Mouse (Mus musculus) ovary, postnatal 36 days (tissue): ENCODE results near the gene Lmo7.

Experiments
- DNase-seq: peaks from one replicate; pipeline ENCODE4 v3.0.0; 2022; ENCODE audit warnings: low spot score, mixed read lengths

Gene Lmo7

DNA sequence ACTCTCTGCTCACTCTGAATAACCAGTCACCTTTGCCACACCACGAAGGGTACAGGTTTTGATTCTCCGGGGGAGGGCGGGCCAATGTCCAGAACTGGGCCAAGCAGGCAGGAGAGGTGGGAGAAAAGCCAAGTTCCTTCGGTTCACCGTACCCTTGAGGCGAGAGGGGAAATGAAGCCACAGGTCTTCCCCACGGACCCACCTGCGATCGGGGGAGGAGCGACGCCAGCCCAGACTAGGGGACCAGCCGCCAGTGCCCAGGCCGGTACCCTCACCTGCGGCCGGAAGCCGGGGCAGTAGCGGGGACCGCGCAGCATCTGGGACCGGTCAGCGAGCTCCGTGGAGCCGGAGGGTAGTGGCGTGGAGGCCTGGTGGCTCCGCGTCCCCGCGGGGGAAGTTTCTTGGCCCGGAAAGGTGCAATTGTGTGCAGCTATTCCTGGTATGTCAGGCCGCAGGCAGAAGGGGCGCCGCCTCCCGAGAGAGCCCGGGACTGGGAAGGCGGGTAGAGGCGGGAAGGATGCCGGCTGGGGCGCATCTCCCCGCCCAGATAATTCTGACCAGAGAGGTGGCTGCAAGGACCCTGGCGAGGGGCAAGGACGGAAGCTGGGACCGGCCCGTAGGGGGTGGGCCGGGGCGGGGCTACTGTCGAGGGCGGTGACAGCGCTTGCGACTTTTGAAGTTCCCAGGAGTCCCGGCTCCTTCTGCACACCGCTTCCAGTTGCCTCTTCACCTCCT is at the start of gene Lmo7, which contains the start of gene Gm9922:
Lmo7 (plus strand) TSS at position 721 of the 735 bp plus-strand sequence.
Gm9922 (minus strand) TSS at position 578 of the 735 bp plus-strand sequence.
- peak; percentile 76 for DNase-seq

DNA sequence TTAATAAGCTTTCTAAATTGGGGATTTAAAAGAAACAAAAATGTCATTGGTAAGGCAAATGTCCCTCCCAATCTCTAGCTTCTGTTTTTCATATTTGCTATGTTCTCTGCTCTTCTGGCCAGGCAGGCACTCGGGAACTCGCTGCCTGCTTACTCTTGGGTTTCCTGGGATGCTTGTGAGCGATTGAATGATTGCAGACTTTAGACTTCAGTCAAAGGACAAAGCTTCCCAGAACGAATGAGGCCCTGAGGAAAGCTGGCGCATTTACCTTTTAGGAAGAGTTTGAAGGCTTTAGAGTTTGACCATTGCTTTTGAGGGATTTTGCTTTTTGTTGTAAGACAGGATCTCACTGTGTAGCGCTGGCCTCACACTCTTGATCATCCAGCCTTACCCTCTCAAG is 42.1 kb upstream of the Lmo7 start:
- no peak for DNase-seq

DNA sequence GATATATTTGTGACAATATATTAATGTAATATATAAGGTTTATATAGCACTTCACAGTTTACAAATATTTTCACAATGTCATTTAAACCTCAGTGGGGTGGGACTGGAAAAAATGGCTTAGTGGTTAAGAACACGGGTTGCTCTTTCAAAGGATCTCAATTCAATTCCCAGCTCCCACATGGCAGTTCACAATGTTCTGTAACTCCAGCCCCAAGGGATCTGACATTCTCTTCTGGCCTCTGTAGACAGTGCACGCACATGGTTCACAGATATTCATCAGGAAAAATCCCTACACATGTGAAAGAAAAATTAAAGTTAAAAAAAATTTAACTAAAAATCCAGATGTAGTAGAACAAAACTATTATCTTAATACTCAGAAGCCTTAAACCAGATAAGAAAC is 41.4 kb upstream of the Lmo7 start:
- DNase-seq = no peak

DNA sequence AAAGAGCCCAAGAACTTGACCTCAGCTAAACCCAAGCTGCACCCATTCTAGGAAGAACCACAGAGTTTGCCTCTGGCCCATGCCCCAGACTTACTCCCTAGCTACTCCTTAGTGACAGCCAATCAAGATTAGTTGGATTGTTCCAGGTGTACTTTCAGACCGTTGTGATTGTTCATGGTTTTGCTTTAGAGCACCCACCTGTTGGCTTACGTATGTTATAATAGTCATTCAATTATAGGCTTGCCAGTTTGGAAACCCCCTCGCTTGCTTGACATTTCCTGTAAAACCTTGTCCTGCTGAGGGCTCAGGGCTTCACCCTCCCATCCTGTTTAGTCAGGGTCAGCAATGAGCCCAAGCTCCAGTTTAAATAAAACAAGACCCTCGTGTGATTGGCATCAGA is 25.3 kb upstream of the Lmo7 start:
- no peak for DNase-seq

DNA sequence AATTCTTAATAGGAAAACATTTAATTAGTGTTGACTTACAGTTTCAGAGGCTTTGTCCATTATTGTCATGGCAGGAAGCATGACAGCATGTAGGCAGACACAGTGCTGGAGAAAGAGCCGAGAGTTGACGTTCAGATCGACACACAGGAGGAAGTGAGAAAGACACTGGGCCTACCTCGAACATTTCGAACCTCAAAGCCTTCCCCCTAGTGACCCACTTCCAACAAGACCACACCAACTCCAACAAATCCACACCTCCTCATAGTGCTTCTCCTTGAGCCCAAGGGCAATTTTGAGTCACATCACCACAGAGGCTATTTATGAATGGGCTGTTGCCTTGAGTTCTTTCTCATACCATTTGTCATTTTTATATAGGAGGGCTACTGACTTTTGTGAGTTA is 22.7 kb upstream of the Lmo7 start:
- DNase-seq = no peak

DNA sequence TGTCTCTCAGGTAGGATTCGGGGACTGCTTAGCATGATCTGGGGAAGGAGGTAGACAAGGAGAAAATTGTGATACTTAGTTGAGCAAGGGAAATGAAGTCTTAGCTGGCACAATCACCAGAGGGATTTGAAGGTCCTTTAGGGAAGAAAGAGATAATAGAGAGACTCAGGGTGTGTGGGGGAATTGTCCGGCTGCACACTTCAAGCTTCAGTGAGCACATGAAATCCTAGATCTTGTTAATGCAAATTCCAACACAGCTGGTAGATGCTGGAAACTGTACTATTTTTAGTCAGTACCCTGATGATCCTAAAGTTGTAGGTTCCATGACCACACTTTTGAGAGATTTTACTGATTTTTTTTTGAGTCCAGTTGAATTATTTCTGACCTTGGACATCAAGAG is 15.3 kb upstream of the Lmo7 start:
- DNase-seq = no peak

DNA sequence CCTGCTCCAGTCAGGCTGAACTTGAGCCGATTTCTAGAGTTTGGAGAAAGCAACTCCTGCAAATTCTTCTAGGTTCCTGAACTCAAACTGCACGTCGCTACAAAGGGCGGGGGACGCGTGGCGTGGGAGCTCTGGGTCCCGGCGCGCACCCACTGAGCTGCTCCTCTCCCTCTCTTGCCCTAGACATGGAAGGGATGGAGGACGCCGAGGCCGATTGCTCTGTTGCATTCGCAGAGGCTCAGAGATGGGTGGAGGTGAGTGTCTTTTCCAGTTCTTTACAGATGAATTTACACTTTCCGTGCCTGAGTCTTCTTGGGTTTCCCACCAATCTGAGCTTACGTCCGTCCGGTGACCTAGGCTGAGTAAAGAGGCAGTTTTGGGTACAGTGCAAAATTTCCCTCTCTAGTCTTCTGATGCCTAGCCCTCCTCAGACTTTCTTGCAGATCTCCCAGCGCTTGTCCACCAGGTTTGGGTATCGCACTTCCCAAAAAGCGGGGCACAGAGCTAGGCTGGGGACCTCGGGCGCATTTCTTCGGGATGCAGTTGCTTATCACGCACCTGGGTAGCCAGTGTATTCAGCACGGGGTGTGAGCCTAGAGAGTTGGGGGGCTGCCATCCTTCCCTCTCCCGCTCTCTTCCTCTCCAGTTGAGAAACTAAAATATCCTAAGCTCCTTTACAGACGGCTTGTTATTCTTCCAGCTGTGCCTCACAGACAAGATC is 375 bp downstream of the Lmo7 start:
- no peak for DNase-seq

DNA sequence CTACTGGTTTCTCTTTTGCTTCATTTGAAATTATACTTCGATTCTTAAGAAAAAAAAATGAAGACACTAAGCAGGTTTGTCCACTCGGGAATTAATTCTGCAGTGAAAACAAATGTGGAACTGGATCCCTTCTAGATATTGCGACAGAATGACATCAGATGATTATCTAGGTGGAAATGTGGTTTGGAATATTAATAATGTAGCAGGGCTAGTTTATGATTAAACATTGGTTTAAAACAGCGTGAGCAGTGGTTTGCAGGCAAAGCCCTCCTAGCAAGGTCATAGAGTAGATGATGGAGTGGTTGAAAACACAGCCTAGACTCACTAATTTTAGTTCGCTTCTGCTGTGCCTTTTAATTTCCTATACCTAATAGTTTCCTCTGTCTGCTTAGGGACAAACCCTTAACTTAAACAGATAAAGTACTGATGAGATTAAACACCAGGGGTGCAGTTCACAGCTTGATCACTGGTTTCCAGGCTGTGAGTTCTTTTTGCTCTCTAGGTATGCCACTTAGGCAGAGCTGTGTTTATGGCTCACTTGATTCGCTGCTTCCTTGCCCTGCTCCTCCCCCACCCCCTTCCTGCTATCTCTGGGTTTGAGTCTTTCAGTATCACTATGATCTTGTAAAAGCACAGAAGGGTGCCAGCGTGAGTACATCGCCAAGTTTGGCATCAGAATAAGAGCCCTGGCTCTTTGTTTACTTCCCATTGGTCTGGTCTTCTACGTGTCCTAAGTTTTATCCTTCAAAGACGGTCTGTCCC is 4.0 kb downstream of the Lmo7 start:
- DNase-seq = no peak

DNA sequence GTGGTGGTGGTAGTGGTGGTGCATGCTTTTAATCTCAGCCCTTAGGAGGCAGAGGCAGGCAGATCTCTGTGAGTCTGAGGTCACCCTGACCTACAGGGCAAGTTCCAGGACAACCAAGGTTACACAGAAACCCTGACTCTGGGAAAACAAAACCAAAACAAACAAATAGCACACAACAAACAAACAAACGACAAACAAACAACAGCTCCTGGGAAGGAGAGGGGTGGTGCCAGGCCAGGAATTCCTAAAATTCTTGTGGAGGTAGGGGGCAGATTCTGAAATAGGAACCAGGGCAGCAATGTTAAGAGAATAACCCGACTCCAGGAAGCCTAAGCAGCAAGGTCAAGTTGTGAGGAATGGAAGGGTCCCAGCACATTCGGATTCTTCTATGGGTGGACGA is 7.7 kb downstream of the Lmo7 start:
- DNase-seq = no peak

DNA sequence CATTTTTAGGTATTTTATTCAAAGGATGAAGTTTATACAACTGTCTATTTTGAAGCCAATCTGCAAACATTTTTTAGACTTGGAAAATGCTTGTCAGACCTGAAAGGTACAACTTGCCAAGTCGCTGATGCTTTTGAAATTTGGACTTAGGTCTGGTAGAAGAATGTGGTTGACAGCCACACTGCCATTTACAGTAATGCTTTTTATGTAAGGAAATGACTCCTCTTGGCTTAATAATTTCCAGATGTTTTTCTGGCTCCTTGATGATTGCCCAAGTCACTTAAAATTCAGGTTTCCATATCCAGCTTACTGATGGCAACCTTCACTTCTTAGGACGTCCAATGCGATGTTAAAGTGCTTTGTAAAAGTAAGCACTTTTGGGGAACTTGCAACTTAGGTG is 16.9 kb downstream of the Lmo7 start:
- DNase-seq = no peak

DNA sequence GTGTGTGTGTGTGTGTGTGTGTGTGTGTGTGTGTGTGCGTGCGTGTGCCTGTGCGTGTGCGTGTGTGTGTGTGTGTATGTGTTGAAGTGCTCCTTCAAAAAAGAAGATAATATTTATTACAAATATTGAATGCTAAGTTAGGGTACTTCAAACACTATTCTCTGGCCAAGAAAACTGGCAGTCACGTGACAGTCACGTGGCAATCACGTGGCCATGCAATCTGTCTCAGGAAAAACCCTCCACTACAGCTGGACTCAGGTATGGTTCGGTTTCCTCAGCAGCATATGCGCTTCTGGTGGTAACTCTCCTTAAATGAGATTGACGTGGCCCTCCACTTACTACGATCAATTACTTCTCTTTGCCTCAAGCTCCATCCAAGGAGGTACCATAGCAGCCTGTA is 18.1 kb downstream of the Lmo7 start:
- DNase-seq = no peak

DNA sequence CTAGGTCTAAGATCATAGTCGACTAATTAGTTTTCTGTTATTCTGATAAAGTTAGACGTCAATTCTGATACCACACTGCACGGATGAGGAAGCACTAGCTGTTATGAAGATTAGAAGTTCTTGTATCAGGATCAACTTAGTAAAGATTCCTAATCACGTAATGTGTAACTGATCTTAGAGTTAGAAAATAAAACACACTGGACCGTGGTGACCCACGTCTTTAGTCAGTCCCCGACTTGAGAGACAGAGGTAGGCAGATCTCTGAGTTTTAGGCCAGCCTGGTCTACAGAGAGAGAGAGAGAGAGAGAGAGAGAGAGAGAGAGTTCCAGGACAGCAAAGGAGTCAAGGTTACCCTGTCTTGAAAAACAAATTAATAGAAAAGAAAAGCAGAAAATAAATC is 18.7 kb downstream of the Lmo7 start:
- no peak for DNase-seq

DNA sequence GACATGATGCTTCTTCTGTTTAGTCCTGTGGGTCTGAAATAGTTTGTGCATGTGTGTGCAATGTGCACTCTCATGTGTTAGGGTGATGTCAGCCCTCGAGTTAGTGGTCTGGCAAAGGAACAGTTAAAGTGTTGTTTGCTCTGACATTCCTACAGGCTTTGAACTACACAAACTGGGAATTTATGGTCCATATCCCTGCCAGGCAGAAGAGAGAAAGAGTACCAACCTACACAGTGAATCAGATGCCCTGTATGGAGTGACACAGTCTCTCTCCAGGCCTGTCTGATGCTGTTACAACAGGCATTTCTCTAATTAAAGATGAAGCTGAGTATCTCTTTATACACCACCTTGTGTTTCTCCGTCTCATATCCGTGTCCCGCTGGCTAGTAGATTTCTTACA is 21.2 kb downstream of the Lmo7 start:
- DNase-seq = no peak

DNA sequence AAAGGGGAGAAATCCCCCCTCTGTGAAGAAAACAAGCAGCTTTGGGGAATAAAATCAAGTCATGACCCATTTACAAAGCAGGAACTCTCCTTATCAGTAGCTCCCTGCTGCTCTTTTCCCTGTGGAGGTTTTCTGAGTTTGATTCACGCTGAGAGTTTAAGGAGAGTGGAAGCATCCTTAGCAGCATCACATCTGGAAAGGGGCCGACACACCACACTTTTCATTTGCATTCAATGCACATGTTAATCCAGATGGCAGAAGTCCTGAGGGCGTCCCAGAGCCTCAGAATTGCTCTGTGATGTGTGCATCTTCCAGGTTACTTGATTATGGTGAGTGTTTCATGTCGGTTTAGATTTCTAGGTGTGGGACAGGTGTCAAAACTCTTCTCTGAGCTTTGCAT is 25.7 kb downstream of the Lmo7 start:
- no peak for DNase-seq

DNA sequence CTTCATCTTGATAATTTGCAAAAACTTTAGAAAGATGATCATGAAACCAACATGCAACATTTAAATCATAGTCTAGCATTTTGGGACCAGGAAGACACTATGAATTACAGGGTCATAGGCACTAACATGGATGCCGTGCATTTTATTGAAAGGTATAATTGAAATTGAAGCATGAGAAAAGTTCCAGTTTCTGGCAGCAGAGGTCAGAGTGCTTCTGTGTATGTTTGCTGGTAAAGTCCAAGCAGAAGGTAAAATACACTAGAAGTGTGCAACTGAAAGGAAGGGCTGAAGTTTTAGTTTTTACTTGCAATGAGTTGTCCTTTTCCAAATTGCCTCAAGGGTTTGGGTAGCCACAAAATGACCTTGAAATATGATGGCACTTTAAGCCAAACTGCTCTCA is 32.5 kb downstream of the Lmo7 start:
- DNase-seq = no peak

DNA sequence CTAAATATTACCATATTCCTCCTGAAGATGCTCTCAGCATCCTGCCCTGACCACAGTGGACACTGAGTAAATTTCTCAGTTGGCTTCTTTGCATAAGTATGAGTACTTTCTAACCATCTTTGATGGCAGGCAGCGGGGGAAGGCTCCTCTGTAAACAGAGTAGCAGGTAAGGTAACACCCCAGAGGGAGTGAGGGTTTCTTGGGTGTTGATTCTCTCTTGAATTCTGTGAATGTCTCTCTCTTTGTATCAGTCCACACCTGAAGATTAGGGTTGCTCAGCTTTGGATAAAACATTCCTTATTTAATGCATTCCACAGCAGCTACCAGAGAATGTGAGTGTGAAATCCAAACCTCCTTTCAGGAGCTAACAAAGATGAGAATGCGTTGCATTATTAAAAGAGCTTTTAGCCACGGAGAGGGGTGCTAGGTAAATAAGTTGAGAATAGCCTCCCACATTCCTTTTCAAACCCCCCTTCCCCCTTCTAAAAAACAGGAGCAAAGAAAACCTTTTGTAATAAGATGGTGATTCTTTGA is 34.1 kb downstream of the Lmo7 start:
- no peak for DNase-seq

DNA sequence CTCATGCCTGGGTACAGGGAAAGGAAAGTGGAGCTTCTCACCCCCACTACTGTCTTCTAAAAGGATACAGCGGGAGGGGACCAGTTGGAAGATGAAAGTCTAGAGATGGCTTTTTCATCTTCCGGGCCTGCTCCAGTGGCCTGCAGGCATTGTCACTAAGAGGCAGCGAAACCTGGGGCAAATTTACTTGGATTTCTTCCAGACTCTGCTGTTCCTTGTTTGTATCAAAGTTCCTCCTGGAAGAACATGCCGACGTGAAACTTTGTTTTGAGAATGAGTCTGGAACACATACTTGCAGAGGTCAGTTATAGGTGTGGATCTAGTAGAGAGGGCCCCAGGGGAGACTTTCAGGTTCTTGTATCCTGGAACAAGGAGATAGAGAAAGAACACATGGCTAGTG is 41.6 kb downstream of the Lmo7 start:
- DNase-seq = no peak

DNA sequence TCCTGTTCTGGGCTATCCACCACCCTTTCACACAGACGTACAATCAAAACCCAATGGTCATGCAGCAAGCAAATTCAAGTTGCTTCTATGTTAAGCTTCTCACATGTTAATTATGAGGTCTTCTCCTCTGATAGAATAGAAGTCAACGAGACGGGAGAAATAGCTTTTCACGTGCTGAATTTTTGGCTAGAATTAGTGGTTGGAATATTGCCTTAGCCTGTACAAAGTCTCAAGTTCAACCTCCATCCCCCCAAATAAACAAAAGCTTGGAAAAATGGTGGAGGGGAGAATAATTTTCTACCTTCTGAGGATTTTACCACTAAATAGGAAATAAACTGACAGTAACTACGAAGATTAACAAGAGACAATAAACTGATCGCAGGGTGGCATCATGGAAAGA is 42.0 kb downstream of the Lmo7 start:
- DNase-seq = no peak

DNA sequence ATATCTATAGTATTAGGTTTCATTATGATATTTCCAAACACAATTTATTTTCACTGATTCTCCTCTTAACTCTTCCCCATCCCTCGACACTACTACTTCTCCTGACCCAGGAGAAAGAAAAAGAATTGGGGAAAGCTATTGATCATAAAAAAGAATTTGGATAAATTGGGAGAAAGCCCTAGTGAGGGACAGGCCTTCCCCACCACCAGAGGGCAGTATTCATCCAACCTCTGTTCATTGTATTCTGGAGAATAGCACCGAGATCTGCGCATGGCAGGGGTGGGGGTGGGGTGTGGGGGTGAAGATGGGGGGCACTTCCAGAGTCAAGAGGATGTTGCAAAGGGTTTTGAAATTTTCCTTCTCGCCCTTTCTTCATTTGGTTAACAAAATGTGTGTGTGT is 44.9 kb downstream of the Lmo7 start:
- no peak for DNase-seq

DNA sequence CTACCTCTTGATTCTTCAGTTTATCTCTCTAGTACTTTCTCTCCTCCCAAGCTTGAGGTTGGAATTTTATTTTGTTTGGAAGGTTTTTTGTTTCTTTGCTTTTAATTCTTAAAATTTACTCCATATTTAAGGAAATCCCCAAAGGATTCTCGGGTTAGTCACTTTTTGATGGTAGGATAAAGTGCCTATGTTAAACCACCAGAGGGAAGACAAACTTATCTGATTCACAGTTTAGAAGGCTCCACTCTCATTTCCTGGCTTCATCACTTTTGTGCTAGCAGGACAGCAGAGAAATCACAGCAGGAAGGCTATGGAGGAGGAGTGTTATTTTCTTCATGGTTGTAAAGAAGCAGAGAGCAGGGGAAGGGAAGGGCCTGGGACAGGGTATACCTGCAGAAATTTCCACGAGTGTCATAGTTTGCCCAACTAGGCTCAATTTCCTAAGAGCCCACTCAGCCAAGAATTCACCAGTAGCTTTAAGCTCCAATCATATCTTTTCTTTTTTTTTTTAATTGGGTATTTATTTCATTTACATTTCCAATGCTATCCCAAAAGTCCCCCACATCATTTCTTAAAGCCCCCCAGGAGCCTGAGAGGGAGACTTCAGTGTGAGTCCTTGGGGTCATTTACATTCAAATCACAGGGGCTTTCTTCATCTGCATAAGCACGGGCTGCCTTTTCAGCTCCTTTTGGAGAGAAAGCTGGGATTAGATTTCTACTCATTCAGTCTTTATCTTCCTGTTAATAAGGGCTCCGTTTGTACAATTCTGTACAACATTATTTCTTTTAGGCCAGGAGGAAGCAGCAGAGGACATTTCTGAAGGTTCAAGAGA is 46.8 kb downstream of the Lmo7 start:
- DNase-seq = no peak

DNA sequence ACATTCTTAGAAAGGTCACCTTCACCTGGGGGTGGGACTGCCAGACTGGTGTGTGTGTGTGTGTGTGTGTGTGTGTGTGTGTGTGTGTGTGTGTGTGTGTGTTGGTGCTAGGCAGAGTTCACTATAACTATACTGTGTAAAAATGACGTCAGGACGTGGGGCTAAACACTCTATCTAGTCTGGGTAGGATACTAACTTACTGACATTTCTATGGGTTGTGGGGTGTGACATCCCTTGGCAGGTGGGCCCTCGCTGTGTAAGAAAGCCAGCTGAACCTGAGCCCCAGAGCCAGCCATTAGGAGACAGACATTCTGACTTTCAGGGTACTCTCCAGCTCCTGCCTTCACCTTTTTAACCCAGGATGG is 47.4 kb downstream of the Lmo7 start:
- DNase-seq = no peak

DNA sequence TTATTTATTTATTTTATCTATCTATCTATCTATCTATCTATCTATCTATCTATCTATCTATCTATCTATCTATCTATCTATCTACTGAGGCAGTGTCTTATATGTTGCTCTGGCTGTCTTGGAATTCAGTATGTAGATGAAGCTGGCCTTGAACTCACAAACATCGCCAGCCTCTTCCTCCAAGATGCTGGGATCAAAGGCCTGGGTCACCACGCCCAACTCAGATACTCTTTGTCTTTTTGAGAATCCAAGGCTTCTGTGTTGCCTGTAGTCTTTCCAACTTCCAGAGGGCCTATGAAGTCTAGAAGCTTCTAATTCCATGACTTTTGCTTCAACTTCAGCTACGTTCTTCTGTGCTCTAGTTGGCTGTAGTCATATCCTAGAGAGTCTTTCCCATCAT is 48.7 kb downstream of the Lmo7 start:
- no peak for DNase-seq
